Mouse (Mus musculus): ENCODE data around the gene Jak1. TPM values are rescaled to one million over a fixed set of nuclear protein-coding genes. Genes with fewer than 3 reads are reported as not detected.

The Jak1 gene
- polyA plus RNA-seq, 1 experiment: 55.9 TPM

DNA sequence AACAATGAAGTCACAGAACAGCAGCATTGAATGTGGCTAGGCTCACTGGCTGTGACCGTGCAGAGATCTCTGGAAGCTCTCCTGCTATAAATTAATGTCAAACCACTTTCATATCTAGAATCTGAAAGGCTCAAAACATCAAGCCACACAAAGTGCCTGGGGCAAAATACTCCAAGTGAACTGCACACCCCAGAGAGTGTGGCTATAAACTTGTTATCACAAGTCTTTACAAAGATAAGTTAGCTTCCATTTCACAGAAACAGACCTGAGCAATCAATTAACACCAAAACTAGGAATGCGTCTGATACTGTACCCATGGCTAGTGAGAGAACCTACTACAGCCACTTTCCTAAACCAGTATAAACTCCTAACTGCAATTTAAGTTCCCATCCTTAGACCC, 17.7 kb downstream of the Jak1 start:
- Histone ChIP-seq H3K36me3 (ENCODE audit: control insufficient read depth, insufficient read depth, low read length, poor library complexity, severe bottlenecking) (no peaks in the 10 kb centered on the region), H3K9ac (ENCODE audit: low read depth, poor library complexity, severe bottlenecking) (no peak overlapping the region), H3K4me1 (ENCODE audit: control insufficient read depth, insufficient read depth, low read length) (no peaks in the 10 kb centered on the region), H3K27me3 (ENCODE audit: control insufficient read depth, insufficient read depth, low read length, poor library complexity, severe bottlenecking) (no peaks in the 10 kb centered on the region), H3K27ac (ENCODE audit: insufficient read depth, low read length) (no peak overlapping the region), H3K4me3 (ENCODE audit: low read depth, low read length) (no peak overlapping the region), H3K9me3 (replicated peaks; ENCODE audit: control insufficient read depth, insufficient read depth, low read length, poor library complexity, severe bottlenecking) (no peaks in the 10 kb centered on the region)
- no peak for TF ChIP-seq EP300 (IDR thresholded peaks at IDR 0.05; ENCODE audit: insufficient read depth, low read depth, low read length)

GRCm38 (mm10) chr4:101246569-101246968, 18.5 kb downstream of the Jak1 start:
- H3K27me3 ChIP-seq (ENCODE audit: control insufficient read depth, insufficient read depth, low read length, poor library complexity, severe bottlenecking): no peaks in the 10 kb centered on the region
- no peaks in the 10 kb centered on the region for H3K9me3 ChIP-seq (replicated peaks; ENCODE audit: control insufficient read depth, insufficient read depth, low read length, poor library complexity, severe bottlenecking)
- no peak overlapping the region for H3K27ac ChIP-seq (ENCODE audit: insufficient read depth, low read length)
- H3K9ac ChIP-seq (ENCODE audit: low read depth, poor library complexity, severe bottlenecking): no peak overlapping the region
- no peak overlapping the region for H3K4me3 ChIP-seq (ENCODE audit: low read depth, low read length)
- no peaks in the 10 kb centered on the region for H3K4me1 ChIP-seq (ENCODE audit: control insufficient read depth, insufficient read depth, low read length)
- no peak for TF ChIP-seq POLR2A (IDR thresholded peaks at IDR 0.05; ENCODE audit: insufficient read depth, low read length)
- no peak for TF ChIP-seq EP300 (IDR thresholded peaks at IDR 0.05; ENCODE audit: insufficient read depth, low read depth, low read length)
- TF ChIP-seq CTCF (IDR thresholded peaks at IDR 0.05; ENCODE audit: low read depth, low read length): no peak
- no peaks in the 10 kb centered on the region for H3K36me3 ChIP-seq (ENCODE audit: control insufficient read depth, insufficient read depth, low read length, poor library complexity, severe bottlenecking)

DNA sequence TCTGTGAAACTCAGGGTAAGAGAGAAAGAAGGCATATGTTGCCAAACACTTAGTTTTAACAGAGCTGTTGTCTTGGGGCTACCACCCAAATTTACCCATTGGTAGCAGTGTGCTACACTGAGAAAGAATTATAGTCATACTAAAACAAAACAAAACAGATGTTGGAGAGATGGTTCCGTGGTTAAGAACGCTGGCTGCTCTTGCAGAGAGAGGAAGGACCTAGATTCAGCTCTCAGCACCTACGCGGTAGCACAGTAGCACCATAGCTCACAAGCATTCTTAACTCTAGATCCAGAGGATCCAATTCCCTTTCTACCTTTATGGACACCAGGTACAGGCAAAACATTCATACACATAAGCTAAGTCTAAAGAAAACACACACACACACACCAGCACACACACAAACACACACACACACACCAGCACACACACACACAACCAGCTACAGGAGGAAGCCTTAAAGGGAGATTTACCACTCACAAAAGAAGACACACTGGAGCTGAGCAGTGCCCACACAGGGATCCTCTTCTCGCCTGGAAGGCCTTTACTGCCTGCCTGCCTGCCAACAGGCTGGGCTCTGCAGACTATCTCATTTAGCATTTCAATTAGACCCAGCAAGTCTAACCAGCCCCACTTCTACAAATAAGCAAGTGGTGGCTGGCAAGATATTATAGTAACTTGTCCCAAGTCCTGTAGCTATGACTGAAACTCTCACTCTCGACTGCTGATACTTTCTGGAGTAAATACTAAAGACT, 20.6 kb downstream of the Jak1 start:
- TF ChIP-seq POLR2A (IDR thresholded peaks at IDR 0.05; ENCODE audit: insufficient read depth, low read length) (no peak), CTCF (IDR thresholded peaks at IDR 0.05; ENCODE audit: low read depth, low read length) (no peak), EP300 (IDR thresholded peaks at IDR 0.05; ENCODE audit: insufficient read depth, low read depth, low read length) (no peak)
- H3K4me3 ChIP-seq (ENCODE audit: low read depth, low read length): no peak overlapping the region
- no peaks in the 10 kb centered on the region for H3K27me3 ChIP-seq (ENCODE audit: control insufficient read depth, insufficient read depth, low read length, poor library complexity, severe bottlenecking)
- no peaks in the 10 kb centered on the region for H3K36me3 ChIP-seq (ENCODE audit: control insufficient read depth, insufficient read depth, low read length, poor library complexity, severe bottlenecking)
- no peaks in the 10 kb centered on the region for H3K9me3 ChIP-seq (replicated peaks; ENCODE audit: control insufficient read depth, insufficient read depth, low read length, poor library complexity, severe bottlenecking)
- no peak overlapping the region for H3K9ac ChIP-seq (ENCODE audit: low read depth, poor library complexity, severe bottlenecking)
- no peaks in the 10 kb centered on the region for H3K4me1 ChIP-seq (ENCODE audit: control insufficient read depth, insufficient read depth, low read length)
- no peak overlapping the region for H3K27ac ChIP-seq (ENCODE audit: insufficient read depth, low read length)

GRCm38 (mm10) chr4:101240875-101241173, 24.3 kb downstream of the Jak1 start:
- no peak for TF ChIP-seq CTCF (IDR thresholded peaks at IDR 0.05; ENCODE audit: low read depth, low read length)
- no peak for TF ChIP-seq POLR2A (IDR thresholded peaks at IDR 0.05; ENCODE audit: insufficient read depth, low read length)
- no peak for TF ChIP-seq EP300 (IDR thresholded peaks at IDR 0.05; ENCODE audit: insufficient read depth, low read depth, low read length)
- no peak overlapping the region for H3K27ac ChIP-seq (ENCODE audit: insufficient read depth, low read length)
- H3K4me3 ChIP-seq (ENCODE audit: low read depth, low read length): no peak overlapping the region

GRCm38 (mm10) chr4:101240163-101240874, 24.8 kb downstream of the Jak1 start:
- Histone ChIP-seq H3K27me3 (ENCODE audit: control insufficient read depth, insufficient read depth, low read length, poor library complexity, severe bottlenecking) (no peaks in the 10 kb centered on the region), H3K9ac (ENCODE audit: low read depth, poor library complexity, severe bottlenecking) (no peak overlapping the region), H3K4me3 (ENCODE audit: low read depth, low read length) (no peak overlapping the region), H3K27ac (ENCODE audit: insufficient read depth, low read length) (no peak overlapping the region), H3K36me3 (ENCODE audit: control insufficient read depth, insufficient read depth, low read length, poor library complexity, severe bottlenecking) (no peaks in the 10 kb centered on the region), H3K9me3 (replicated peaks; ENCODE audit: control insufficient read depth, insufficient read depth, low read length, poor library complexity, severe bottlenecking) (no peaks in the 10 kb centered on the region), H3K4me1 (ENCODE audit: control insufficient read depth, insufficient read depth, low read length) (no peaks in the 10 kb centered on the region)
- TF ChIP-seq POLR2A (IDR thresholded peaks at IDR 0.05; ENCODE audit: insufficient read depth, low read length) (no peak), EP300 (IDR thresholded peaks at IDR 0.05; ENCODE audit: insufficient read depth, low read depth, low read length) (no peak), CTCF (IDR thresholded peaks at IDR 0.05; ENCODE audit: low read depth, low read length) (no peak)

More at GRCm38 (mm10) chr4:101240875-101241173, 24.3 kb downstream of the Jak1 start:
- Histone ChIP-seq H3K9ac (ENCODE audit: low read depth, poor library complexity, severe bottlenecking) (no peak overlapping the region), H3K27me3 (ENCODE audit: control insufficient read depth, insufficient read depth, low read length, poor library complexity, severe bottlenecking) (no peaks in the 10 kb centered on the region), H3K36me3 (ENCODE audit: control insufficient read depth, insufficient read depth, low read length, poor library complexity, severe bottlenecking) (no peaks in the 10 kb centered on the region), H3K4me1 (ENCODE audit: control insufficient read depth, insufficient read depth, low read length) (no peaks in the 10 kb centered on the region), H3K9me3 (replicated peaks; ENCODE audit: control insufficient read depth, insufficient read depth, low read length, poor library complexity, severe bottlenecking) (no peaks in the 10 kb centered on the region)
